Mouse (Mus musculus) fat pad, adult 2 months (tissue): ENCODE data around the gene Clhc1.
"Not testable (repeated sequence)": the region's sequence is repeated elsewhere in the genome, so short reads cannot be mapped to it uniquely, and the experiment has no call there.

Experiments used
- DNase-seq: peaks from one replicate; pipeline ENCODE4 v3.0.0-alpha.2; 2011; ENCODE audit warnings: low read depth, low spot score; ENCODE audit errors: extremely low read depth

Gene Clhc1

DNA sequence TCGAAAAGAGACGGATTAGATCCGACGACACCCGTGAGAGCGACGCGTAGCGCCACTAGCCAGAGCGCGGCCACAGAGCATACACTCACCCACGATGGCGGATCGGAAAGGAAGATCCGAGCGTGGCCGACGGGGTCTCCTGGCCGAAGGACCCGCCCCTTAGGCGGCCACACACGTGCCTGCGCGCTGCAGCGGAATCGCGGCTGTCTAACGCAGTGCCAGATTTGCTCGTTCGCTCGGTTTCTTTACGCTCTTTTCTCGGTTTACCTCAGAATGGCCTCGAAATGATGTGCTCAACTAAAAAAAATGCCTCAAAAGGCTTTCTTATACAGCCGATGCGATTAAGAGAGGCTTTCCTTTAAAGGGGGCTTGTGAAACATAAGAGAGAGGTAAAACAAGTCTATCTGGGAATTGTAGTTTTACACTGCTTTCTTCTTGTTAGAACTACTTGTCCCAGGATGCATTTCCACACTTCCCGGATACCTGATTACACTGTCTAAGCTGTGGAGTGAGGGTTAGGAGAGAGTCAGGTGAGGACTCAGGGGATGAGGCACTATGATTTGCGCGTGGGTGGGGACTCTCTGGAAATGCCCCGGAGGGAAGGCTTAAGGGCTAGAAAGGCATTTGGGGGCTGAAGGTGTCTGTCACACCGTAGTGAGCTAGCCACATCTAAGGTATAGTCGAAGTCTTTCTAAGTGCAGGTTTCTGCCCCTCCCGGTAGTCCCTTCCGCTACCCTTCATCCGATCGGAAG, at the start of gene Clhc1, which contains the start of gene Rps27a:
Gene Clhc1, plus strand, starts transcription at position 199 of the 752 bp plus-strand sequence.
Gene Rps27a, minus strand, starts transcription at position 358 of the 752 bp plus-strand sequence.
- peak; percentile 81 for DNase-seq

DNA sequence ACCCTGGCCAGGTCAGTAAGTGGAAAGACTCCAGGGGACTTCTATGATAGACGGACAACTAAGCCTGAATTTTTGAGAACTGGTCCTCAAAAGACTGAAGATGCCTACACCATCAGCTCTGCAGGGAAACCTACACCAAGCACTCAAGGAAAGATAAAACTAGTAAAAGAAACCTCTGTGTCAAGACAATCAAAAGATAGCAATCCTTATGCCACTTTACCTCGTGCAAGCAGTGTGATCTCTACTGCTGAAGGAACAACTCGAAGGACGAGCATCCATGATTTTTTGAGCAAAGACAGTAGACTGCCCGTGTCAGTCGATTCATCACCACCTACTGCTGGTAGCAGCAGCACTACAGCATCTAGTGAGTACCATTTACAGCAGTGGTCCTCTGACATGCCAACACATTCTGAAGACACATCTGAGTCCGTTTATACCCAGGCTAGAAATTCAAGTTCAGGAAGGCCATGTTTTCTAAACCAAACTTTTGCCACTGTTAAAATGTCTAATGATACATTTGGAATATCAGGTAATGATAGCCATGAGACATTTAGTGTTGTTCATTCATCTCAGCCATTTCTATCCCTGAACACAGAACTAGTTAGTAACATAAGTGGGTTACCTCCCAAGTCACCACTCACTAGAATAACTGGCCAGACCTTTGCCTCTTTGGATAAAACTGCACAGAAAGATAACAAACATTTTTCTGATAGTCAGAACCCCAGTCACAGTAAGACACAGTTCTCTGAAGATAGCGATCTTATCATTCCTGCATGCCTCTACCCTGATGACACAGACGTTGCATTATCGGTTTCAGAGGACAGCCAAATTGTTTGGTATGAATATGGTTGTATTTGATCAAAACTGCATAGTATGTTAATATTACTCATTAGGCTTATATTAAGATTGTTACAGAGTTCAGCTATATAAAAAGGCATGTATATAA, 43.5 kb upstream of the Clhc1 start:
- DNase-seq: no peak

DNA sequence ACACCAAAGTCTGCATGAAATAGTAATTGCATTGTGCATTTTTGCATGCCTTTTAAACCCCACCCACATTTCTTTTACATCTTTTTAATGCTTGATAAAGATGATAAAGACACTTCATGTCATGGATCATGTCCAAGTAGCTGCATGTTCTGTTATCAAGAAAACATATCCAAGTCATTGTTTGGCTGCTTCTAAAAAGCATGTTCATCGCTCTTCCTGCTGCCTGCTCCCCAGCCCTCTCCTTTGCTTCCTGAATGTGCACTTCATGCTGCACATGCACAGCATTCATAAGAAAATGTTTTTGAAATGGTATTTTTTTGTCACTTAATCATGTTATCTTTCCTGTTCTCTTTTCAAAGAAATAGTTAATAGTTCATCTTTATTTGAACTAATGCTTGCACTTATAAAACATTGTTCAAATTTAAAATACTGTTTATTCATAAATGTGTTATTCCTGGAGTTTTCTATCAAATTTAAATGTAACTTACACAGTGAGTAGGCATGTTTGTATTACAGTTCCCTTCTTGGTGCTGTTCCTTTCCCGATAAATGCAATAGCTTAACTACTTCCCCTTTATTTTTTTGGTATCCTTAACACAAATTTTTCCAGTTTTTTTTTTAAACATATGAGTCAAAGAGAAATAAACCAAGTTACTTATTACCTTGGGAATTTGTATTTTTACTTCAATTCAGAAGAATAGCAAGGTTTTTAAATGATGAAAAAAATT, 42.7 kb upstream of the Clhc1 start:
- no peak for DNase-seq

DNA sequence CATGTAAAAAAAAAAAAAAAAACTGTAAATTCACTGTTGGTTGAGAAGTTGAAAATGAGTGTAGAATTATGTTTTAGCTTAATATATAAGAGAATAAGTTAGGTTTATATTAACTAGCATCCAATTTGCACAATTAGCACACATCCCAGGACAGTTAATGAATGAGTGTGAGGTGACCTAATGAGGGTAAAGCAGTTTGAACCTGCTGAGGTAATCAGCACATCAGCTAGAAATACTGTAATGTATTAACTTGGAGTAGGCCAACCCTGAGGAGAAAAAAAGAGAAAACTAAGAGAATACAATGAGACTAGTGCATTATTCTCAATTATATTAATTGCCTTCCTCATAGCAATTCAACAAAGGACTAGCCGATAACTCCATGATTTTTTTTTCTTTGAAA, 38.3 kb upstream of the Clhc1 start:
- DNase-seq: no peak

DNA sequence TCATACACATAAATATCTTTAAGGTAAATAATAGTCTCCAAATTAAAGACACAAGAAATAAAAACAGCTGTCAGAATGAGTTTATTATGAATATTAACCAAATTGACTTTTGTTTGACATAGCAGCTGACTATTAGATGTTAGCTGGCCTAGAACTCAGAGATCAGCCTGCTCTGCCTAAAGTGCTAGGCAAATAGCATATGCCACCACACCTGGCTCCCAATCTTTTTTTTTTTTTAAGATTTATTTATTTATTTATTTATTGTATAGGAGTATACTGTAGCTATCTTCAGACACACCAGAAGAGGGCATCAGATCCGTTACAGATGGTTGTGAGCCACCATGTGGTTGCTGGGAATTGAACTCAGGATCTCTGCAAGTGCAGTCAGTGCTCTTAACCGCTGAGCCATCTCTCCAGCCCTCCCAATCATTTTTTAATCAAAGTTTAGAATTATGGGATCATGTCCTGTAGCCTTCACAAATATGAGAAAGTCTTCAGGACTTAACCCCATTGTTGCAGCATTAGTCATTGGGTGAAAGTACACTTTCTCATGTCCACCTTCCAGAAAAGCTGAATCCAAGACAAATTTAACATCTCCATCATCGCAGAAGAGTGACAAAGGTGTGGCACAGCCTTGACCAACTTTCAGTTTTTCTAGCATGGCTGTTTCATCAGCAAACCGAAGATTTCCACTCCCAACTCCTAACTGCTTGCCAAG, 34.8 kb upstream of the Clhc1 start:
- DNase-seq: no peak

DNA sequence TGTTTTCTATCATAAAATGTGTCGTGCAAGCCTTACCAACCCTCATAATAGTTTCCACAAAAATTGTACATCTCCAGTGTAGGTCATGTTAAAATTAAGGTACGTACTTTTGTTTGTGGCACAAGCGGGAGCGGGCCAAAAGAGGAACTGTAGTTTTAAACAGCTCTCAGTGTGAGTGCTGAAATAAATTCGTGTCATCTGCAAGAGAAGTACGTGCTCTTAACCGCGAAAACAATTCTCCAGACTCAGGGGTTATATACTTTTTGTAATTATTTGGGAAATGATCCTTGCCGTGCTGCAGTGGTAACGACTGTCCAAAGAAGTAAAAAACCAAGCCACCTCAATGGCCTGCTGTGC, 33.4 kb upstream of the Clhc1 start:
- no peak for DNase-seq

DNA sequence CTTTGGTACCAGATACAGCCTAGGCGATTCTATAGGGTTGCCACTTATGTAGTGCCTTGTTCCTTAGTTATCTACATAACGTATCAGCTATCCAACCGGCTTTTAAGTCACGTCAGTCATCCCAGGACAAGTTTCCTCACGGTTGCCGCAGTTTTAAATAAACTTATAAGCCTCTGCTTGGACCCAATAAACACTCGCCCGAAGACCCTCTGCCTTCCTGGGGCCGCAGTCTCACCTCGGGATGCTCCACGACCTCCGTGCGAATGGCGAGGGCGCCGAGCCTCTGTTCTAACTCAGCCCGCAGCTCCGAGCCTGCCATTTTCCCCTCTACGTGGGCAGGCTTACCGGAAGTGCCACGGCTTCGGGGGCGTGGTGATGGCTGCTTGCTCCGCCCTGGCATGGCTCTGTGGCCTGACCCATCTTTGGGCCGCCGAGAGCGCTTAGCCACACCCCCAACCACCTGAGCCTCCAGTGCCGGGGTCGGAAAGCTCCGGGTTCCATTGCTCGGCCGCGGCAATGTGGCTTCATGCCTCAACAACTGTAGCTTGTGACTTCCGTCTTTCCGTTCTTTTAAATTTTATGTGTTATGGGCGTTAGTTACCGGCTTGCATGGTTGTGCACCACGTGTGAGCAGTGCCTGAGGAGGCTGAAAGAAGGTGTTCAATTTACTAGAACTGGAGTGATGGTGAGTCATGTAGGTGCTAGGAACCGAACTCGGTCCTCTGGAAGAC, 32.9 kb upstream of the Clhc1 start, which contains the start of gene Prorsd1:
Gene Prorsd1, minus strand, starts transcription at position 352 of the 731 bp plus-strand sequence.
- DNase-seq: peak; percentile 43

DNA sequence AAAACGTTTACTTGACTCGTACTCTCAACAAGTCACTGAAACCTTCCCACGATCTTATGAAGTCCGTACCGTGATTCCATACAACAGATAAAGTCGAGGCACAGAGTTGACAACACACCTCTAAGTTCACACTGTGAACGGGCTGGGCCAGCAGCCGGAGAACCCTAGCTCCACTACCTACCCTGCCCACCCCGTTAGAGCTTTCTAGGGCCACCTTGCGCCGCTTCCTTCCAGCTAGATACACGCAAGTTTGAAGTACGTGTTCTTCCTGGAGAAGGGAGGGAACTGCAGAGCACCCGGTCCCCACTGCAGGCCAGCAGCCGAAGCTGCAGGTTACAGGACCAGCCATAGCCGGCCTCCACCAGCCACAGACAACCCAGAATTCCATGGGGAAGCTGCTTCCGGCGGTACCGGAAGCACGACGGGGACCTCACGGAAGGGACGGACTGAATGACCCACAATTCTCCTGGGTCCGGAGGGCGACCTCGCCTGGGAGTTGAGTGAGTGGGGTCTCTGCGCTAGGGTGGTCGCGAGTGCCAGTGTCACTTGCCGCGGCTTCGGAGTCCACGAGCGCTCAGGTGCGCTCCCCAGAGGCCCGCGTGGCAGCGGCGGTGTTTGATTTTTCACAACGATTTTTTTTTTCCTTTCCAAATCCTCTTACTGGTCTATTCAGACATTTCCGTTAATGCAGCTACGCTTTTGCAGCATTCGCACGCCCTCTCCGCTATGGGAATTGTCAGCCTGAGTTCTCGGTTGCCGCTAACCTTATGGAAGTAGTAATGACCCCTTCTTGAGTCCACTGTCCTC, 21.6 kb upstream of the Clhc1 start, which contains the start of gene Mtif2:
Gene Mtif2, plus strand, starts transcription at position 421 of the 807 bp plus-strand sequence.
- no peak for DNase-seq

DNA sequence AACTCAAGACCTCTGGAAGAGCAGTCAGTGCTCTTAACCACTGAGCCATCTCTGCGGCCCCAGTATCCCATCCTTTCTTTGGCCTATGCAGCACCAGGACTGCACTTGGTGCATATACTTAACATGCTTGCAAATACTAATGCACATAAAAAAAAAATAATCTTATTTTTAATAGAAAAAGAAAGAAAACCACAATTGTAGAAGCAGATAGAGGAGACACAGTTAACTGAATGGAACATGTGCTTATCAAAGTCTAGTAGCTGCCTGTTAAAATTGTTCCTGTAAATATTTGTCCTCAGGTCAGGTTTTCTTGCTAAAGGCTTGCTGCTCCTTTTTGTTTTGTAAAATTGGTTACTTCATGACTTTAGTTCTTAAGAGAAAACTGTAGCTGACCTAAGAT, 9.5 kb upstream of the Clhc1 start:
- no peak for DNase-seq

DNA sequence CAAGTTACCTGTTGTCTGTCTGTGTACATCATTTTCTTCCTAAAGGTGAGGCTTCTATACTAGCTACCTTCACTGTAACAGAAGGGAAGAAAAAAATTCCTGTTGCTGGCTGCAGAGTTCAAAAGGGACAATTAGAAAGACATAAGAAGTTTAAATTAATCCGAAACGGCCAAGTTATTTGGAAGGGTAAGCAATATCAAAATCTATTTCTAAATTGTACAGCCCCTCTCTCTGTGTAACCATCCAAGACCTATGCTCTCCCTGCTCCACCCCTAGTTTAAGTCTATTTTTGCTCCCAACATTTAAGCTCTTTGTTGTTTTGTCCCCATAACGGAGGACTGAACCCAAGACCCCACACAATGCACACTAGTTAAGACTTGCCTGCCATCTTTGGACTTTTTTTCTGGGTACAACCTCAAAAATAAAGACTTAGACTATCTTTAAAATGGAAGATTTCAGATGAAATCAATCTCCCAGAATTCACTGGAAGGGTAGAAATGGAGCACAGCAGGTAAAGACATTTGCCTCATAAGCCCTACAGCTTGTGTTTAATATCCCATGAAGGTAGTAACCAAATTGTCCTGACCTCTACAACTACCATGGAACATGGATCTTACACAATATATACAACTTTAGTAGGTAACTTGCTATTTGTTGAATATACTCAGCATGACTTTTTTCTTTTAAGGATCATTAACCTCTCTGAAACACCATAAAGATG, 3.4 kb upstream of the Clhc1 start:
- DNase-seq: no peak

DNA sequence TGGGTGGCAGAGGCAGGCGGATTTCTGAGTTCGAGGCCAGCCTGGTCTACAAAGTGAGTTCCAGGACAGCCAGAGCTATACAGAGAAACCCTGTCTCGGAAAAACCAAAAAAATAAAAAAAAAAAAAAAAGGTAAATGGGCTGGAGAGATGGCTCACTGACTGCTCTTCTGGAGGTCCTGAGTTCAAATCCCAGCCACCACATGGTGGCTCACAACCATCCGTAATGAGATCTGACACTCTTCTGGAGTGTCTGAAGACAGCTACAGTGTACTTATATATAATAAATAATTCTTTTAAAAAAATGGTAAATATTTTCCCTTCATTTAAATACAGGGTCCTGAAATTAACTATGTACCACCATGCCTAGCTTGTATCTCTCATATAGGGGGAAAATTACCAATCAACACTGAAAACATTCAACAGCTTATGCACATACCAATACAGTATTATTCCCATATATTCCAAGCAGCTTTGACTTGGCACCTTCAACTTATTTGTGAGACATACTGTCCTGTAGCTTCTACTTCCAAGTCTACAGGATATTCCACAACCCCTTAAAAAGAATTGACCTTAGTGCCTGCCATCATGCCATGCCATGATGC, 2.5 kb upstream of the Clhc1 start:
- not testable (repeated sequence) for DNase-seq

DNA sequence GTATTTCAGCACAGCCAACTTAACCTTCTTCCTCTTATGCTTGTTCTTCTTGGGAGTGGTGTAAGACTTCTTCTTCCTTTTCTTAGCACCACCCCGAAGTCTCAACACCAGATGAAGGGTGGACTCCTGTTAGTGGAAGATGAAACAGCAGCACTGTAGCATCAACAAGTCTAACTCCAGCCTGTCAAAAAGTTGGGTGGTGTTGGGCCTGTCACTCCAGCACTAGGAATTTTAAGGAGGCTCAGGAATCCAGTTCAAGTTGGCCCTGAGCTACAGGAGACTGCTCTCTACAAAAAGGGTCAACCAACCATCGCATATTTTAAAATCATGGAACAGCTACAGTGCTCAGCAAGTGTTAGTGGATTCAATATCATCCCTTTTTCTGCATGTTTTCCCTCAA, 1.5 kb upstream of the Clhc1 start:
- DNase-seq: not testable (repeated sequence)

DNA sequence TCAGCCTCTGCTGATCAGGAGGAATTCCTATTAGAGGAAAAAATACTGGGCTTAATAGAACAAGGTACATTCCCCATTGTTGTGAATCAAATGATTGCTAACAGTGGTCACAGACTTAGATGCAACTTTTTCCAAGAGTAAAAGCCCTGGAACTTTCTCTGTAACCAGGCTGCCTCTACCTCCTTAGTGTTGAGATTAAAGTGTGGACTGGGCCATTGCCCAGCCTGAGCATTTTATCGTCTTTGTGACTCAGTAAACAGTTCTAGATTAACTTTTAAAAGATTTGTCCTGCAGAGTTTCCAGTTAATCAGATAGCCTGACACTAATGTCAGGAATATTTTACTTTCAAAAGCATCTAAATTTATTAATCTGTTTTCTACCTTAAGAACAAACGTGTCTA, 988 bp upstream of the Clhc1 start:
- no peak for DNase-seq

DNA sequence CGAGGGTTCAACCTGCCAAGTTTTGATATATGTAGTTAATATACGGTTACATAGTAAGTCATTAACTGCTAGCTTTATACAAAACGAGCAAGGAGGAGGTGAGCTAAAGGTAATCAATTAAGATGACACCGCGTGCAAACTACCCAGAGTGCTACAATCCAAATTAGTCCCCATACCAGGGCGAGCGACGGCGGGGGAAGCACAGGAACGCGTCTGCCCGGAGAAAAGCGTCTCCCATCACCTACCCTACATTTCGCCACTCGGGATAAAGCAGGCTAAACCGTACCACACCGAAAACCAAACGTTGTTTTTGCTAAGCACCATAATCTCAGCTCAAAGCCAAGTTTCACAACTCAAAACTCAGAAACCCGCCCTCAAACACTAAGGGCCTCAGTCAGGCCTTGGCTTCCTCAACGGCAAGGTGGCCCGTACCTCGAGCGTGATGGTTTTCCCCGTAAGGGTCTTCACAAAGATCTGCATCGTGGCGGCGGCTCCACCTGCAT, 450 bp upstream of the Clhc1 start:
- DNase-seq: no peak

DNA sequence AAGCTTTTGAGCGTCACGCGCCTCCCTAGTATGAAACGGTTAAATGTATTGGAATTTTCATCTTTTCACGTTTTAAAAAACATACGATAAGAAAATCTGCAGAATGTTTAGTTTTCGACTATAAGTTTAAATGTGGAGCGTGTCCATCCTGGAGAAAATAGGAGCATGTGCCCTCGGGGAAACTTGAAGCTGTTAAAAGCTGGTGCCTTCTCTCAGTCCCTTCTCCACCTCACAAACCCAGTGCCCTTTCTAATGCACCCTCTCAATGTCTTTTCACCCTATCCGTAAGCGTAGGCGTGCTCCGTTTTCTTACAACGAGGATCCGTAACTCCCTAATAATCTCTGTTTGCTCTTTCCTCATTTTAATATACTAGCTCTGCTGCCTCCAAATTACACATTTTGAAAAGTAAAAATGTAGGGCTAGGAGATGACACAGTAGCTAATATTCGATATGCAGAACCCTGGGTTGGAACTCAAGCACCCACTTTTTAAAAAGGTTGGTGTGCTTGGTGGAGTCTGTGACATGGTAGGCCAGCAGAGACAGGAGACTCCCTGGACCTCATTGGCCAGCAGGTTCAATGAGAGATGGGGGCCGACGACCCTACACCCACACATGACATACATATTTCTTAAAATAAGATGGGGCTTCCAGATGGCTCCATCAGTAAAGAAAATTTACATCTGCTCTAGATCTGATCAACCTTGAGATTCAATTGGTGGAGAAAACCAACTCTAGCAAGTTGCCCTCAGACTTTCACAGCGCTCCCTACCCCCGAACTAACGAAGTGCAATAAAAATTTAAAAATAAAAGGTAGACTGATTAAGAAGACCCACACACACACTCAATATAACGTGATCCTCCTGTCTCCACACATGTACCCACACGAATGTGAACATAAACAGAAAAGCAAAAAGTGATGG, 1.0 kb downstream of the Clhc1 start:
- no peak for DNase-seq

DNA sequence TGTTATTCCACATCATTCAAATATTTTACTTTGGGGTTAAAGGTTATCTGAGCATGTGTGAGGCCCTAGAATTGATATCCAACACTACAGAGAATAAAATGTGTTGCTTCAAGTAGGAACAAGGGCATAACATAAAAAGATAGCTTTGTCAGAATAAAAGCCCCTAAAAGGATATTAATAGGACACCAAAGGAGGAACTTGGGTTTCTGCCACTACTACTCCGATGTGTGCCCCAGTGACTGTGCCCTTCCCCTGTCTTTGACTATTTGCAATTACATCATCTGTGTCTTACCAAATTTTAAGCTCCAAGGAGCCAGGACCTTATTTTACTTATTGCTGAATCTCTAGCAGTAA, 1.7 kb downstream of the Clhc1 start:
- no peak for DNase-seq

DNA sequence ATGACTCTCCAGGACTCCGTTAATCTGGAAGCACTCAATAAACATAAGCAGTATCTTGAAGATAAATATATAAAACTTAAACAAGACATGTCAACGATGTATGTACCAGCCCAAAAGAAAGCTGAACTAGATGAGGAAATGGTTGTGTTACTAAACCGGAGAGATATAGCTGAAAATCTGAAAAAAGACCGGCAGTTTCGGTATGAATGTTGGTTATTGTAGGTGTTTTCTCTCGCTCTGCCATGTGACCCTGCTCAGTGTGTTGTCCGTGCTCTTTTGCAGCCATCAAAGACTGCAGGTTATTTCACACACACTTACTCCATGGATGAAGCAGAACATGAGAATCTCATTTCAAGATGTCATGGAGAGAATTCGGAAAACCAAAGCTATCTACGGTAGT, 12.7 kb downstream of the Clhc1 start:
- no peak for DNase-seq
